Mouse (Mus musculus): ENCODE data around the gene Svop. TPM values are rescaled to one million over a fixed set of nuclear protein-coding genes. Genes with fewer than 3 reads are reported as not detected.

The Svop gene
- polyA plus RNA-seq, 1 experiment from 2014 or later: 90.0 TPM

- Histone ChIP-seq H3K27me3 (replicated peaks) (no peaks in the 10 kb centered on the region), H3K9ac (replicated peaks) (no peak overlapping the region), H3K27ac (replicated peaks) (no peak overlapping the region), H3K9me3 (replicated peaks) (no peaks in the 10 kb centered on the region), H3K4me1 (peaks cover 55% of the 10 kb centered on the region), H3K4me3 (replicated peaks) (no peak overlapping the region), H3K4me2 (no peak overlapping the region), H3K36me3 (peaks cover 8% of the 10 kb centered on the region; the same call in 1 of the 2 replicates)
- ATAC-seq (ENCODE audit: low FRiP score): no peak
- 91% methylated on average over 5 of the region's 5 CpGs for WGBS
Observed at GRCm38 (mm10) chr5:113990593-113990992, 100.8 kb downstream of the Svop start.

- Histone ChIP-seq H3K4me2 (no peak overlapping the region), H3K9ac (replicated peaks) (no peak overlapping the region), H3K4me3 (replicated peaks) (no peak overlapping the region), H3K36me3 (peaks cover 8% of the 10 kb centered on the region; the same call in 1 of the 2 replicates), H3K27me3 (replicated peaks) (no peaks in the 10 kb centered on the region), H3K9me3 (replicated peaks) (no peaks in the 10 kb centered on the region), H3K4me1 (peaks cover 55% of the 10 kb centered on the region), H3K27ac (replicated peaks) (no peak overlapping the region)
- no peak for ATAC-seq (ENCODE audit: low FRiP score)
- WGBS: 87% methylated on average over 20 of the region's 20 CpGs
Observed at GRCm38 (mm10) chr5:113989437-113990024, 101.8 kb downstream of the Svop start.

GRCm38 (mm10) chr5:113986182-113986961 is 105.0 kb downstream of the Svop start:
- Histone ChIP-seq H3K9ac (replicated peaks) (no peak overlapping the region), H3K27ac (replicated peaks) (0 out of 2 replicates have a peak overlapping the region, but pooled peaks have one; percentile 5), H3K4me3 (replicated peaks) (no peak overlapping the region), H3K27me3 (replicated peaks) (no peaks in the 10 kb centered on the region), H3K36me3 (peaks cover 8% of the 10 kb centered on the region; the same call in 1 of the 2 replicates), H3K9me3 (replicated peaks) (no peaks in the 10 kb centered on the region), H3K4me2 (no peak overlapping the region), H3K4me1 (peaks cover 34% of the 10 kb centered on the region)
- no peak for ATAC-seq (ENCODE audit: low FRiP score)
- 29% methylated on average over 9 of the region's 9 CpGs for WGBS

- no peak overlapping the region for H3K4me2 ChIP-seq
- H3K4me3 ChIP-seq (replicated peaks): no peak overlapping the region
- ATAC-seq (ENCODE audit: low FRiP score): no peak
- peaks cover 27% of the 10 kb centered on the region for H3K4me1 ChIP-seq
- H3K9ac ChIP-seq (replicated peaks): no peak overlapping the region
- H3K36me3 ChIP-seq: peaks cover 8% of the 10 kb centered on the region; the same call in 1 of the 2 replicates
- H3K27me3 ChIP-seq (replicated peaks): no peaks in the 10 kb centered on the region
- 0 out of 2 replicates have a peak overlapping the region, but pooled peaks have one; percentile 5 for H3K27ac ChIP-seq (replicated peaks)
- 77% methylated on average over 2 of the region's 2 CpGs for WGBS
- no peaks in the 10 kb centered on the region for H3K9me3 ChIP-seq (replicated peaks)
Observed at GRCm38 (mm10) chr5:113985737-113986136, 105.6 kb downstream of the Svop start.

GRCm38 (mm10) chr5:113984025-113984740 is 107.2 kb downstream of the Svop start:
- Histone ChIP-seq H3K9me3 (replicated peaks) (no peaks in the 10 kb centered on the region), H3K36me3 (peaks cover 6% of the 10 kb centered on the region; the same call in 1 of the 2 replicates), H3K4me3 (replicated peaks) (no peak overlapping the region), H3K9ac (replicated peaks) (no peak overlapping the region), H3K4me1 (peaks cover 17% of the 10 kb centered on the region), H3K27me3 (replicated peaks) (no peaks in the 10 kb centered on the region), H3K27ac (replicated peaks) (no peak overlapping the region), H3K4me2 (no peak overlapping the region)
- 94% methylated on average over 13 of the region's 13 CpGs for WGBS
- no peak for ATAC-seq (ENCODE audit: low FRiP score)

- Histone ChIP-seq H3K36me3 (peaks cover 4% of the 10 kb centered on the region; the same call in 1 of the 2 replicates), H3K27me3 (replicated peaks) (no peaks in the 10 kb centered on the region), H3K27ac (replicated peaks) (no peak overlapping the region), H3K9me3 (replicated peaks) (no peaks in the 10 kb centered on the region), H3K4me1 (peaks cover 17% of the 10 kb centered on the region), H3K4me3 (replicated peaks) (no peak overlapping the region), H3K4me2 (no peak overlapping the region), H3K9ac (replicated peaks) (no peak overlapping the region)
- 46% methylated on average over 6 of the region's 6 CpGs for WGBS
- ATAC-seq (ENCODE audit: low FRiP score): no peak
Observed at GRCm38 (mm10) chr5:113983541-113983940, 107.8 kb downstream of the Svop start.

- ATAC-seq (ENCODE audit: low FRiP score): no peak
- no peaks in the 10 kb centered on the region for H3K27me3 ChIP-seq (replicated peaks)
- no peak overlapping the region for H3K9ac ChIP-seq (replicated peaks)
- H3K4me1 ChIP-seq: peaks cover 16% of the 10 kb centered on the region
- H3K4me2 ChIP-seq: no peak overlapping the region
- 69% methylated on average over 8 of the region's 8 CpGs for WGBS
- no peak overlapping the region for H3K4me3 ChIP-seq (replicated peaks)
- no peaks in the 10 kb centered on the region for H3K9me3 ChIP-seq (replicated peaks)
- H3K36me3 ChIP-seq: no peaks in the 10 kb centered on the region
- H3K27ac ChIP-seq (replicated peaks): no peak overlapping the region
Observed at GRCm38 (mm10) chr5:113981843-113982242, 109.5 kb downstream of the Svop start.

GRCm38 (mm10) chr5:113981171-113981570 is 110.2 kb downstream of the Svop start:
- 92% methylated on average over 6 of the region's 6 CpGs for WGBS
- no peak overlapping the region for H3K4me3 ChIP-seq (replicated peaks)
- H3K4me2 ChIP-seq: no peak overlapping the region
- no peaks in the 10 kb centered on the region for H3K36me3 ChIP-seq
- ATAC-seq (ENCODE audit: low FRiP score): no peak
- no peaks in the 10 kb centered on the region for H3K9me3 ChIP-seq (replicated peaks)
- no peaks in the 10 kb centered on the region for H3K27me3 ChIP-seq (replicated peaks)
- H3K27ac ChIP-seq (replicated peaks): no peak overlapping the region
- H3K9ac ChIP-seq (replicated peaks): no peak overlapping the region
- peaks cover 9% of the 10 kb centered on the region for H3K4me1 ChIP-seq

- Histone ChIP-seq H3K4me1 (peaks cover 9% of the 10 kb centered on the region), H3K27ac (replicated peaks) (no peak overlapping the region), H3K4me2 (no peak overlapping the region), H3K4me3 (replicated peaks) (no peak overlapping the region), H3K36me3 (no peaks in the 10 kb centered on the region), H3K9me3 (replicated peaks) (no peaks in the 10 kb centered on the region), H3K9ac (replicated peaks) (no peak overlapping the region), H3K27me3 (replicated peaks) (no peaks in the 10 kb centered on the region)
- no peak for ATAC-seq (ENCODE audit: low FRiP score)
- 88% methylated on average over 1 of the region's 1 CpGs for WGBS
Observed at GRCm38 (mm10) chr5:113980511-113980910, 110.9 kb downstream of the Svop start.

- Histone ChIP-seq H3K4me2 (no peak overlapping the region), H3K27me3 (replicated peaks) (no peaks in the 10 kb centered on the region), H3K36me3 (no peaks in the 10 kb centered on the region), H3K4me3 (replicated peaks) (no peak overlapping the region), H3K4me1 (peaks cover 33% of the 10 kb centered on the region), H3K27ac (replicated peaks) (no peak overlapping the region), H3K9ac (replicated peaks) (no peak overlapping the region), H3K9me3 (replicated peaks) (no peaks in the 10 kb centered on the region)
- WGBS: 78% methylated on average over 8 of the region's 8 CpGs
- ATAC-seq (ENCODE audit: low FRiP score): no peak
Observed at GRCm38 (mm10) chr5:113977309-113977708, 114.1 kb downstream of the Svop start.

Data from neural tube, embryonic 15.5 days (tissue).